Mouse (Mus musculus) ES-E14 (cell line): ENCODE data around the gene Ctnna3.

Experiments used
- HCFC1 ChIP-seq: IDR thresholded peaks from 2 replicates; pipeline ENCODE4 v1.6.1; 2012; ENCODE audit warnings: low read length, inconsistent platforms, borderline replicate concordance; ENCODE audit not compliant: insufficient read depth
- ZNF384 ChIP-seq: IDR thresholded peaks from 2 replicates; pipeline ENCODE4 v1.6.1; 2012; ENCODE audit warnings: low read depth, low read length, inconsistent platforms

DNA sequence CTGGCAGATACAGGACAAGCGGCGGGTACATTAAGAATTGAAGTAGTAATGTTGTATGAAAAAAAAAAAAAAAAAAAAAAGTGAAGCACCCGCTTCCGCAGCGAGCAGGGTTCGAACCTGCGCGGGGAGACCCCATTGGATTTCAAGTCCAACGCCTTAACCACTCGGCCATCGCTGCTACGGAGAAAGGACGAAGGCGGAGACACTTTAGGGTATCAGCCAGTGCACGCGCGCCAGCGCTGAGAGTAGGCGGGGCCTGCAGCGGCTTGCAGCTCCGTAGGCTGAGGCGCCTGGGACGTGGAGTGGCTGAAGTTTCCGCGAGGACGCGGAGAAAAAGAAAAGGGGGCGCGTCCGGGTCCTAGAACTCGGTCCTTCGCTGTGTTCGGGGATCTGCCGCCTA is 518 bp upstream of the Ctnna3 start:
- TF ChIP-seq ZNF384 (peak; percentile 88), HCFC1 (0 out of 2 replicates have a peak, but pooled peaks have one; percentile 22)
